Mouse (Mus musculus): ENCODE results near the gene Atg4a-ps.
A peak's percentile ranks its signal among the peaks of the same experiment; 100 is the strongest.

The Atg4a-ps gene

GRCm38 (mm10) chr3:103627661-103628060 lies 18.2 kb downstream of the Atg4a-ps start:
- DNase-seq (ENCODE audit: low spot score in 2 of 2) = no peak

- no peak for DNase-seq (ENCODE audit: low spot score in 2 of 2)
Observed at GRCm38 (mm10) chr3:103626481-103626880, 19.4 kb downstream of the Atg4a-ps start.

- DNase-seq (ENCODE audit: low spot score in 2 of 2) = no peak
Observed at GRCm38 (mm10) chr3:103625169-103625568, 20.7 kb downstream of the Atg4a-ps start.

- peak in 1 of 2 experiments; percentile 56 for DNase-seq (ENCODE audit: low spot score in 2 of 2)
Observed at GRCm38 (mm10) chr3:103624591-103625051, 21.2 kb downstream of the Atg4a-ps start.

GRCm38 (mm10) chr3:103623893-103624470 lies 21.9 kb downstream of the Atg4a-ps start:
- DNase-seq (ENCODE audit: low spot score in 2 of 2) = no peak

GRCm38 (mm10) chr3:103620101-103620500 lies 25.8 kb downstream of the Atg4a-ps start:
- DNase-seq (ENCODE audit: low spot score in 2 of 2) = no peak

GRCm38 (mm10) chr3:103616981-103617380 lies 28.9 kb downstream of the Atg4a-ps start:
- DNase-seq (ENCODE audit: low spot score in 2 of 2) = no peak

- no peak for DNase-seq (ENCODE audit: low spot score in 2 of 2)
Observed at GRCm38 (mm10) chr3:103615621-103616020, 30.2 kb downstream of the Atg4a-ps start.

GRCm38 (mm10) chr3:103612636-103613355 lies 33.1 kb downstream of the Atg4a-ps start:
- DNase-seq (ENCODE audit: low spot score in 2 of 2) = no peak

- no peak for DNase-seq (ENCODE audit: low spot score in 2 of 2)
Observed at GRCm38 (mm10) chr3:103610231-103610630, 35.6 kb downstream of the Atg4a-ps start.

GRCm38 (mm10) chr3:103606660-103607595 lies 38.9 kb downstream of the Atg4a-ps start:
- no peak for DNase-seq (ENCODE audit: low spot score in 2 of 2)

GRCm38 (mm10) chr3:103606045-103606597 lies 39.7 kb downstream of the Atg4a-ps start:
- DNase-seq (ENCODE audit: low spot score in 2 of 2) = no peak

GRCm38 (mm10) chr3:103601561-103601960 lies 44.3 kb downstream of the Atg4a-ps start:
- no peak for DNase-seq (ENCODE audit: low spot score in 2 of 2)

- DNase-seq (ENCODE audit: low spot score in 2 of 2) = no peak
Observed at GRCm38 (mm10) chr3:103601011-103601410, 44.9 kb downstream of the Atg4a-ps start.

GRCm38 (mm10) chr3:103597586-103597985 lies 48.3 kb downstream of the Atg4a-ps start:
- no peak for DNase-seq (ENCODE audit: low spot score in 2 of 2)

GRCm38 (mm10) chr3:103595271-103595810 lies 50.5 kb downstream of the Atg4a-ps start:
- no peak for DNase-seq (ENCODE audit: low spot score in 2 of 2)
